Mouse (Mus musculus): ENCODE data around the gene Gpbp1.

The Gpbp1 gene

GRCm38 (mm10) chr13:111467350-111467749 lies 22.6 kb downstream of the Gpbp1 start:
- DNase-seq (ENCODE audit: low read depth) = no peak

- DNase-seq (ENCODE audit: low read depth) = peak; percentile 38
Observed at GRCm38 (mm10) chr13:111461424-111461823, 28.5 kb downstream of the Gpbp1 start.

GRCm38 (mm10) chr13:111456790-111457189 lies 33.1 kb downstream of the Gpbp1 start:
- DNase-seq (ENCODE audit: low read depth) = no peak

- no peak for DNase-seq (ENCODE audit: low read depth)
Observed at GRCm38 (mm10) chr13:111444325-111444724, 45.6 kb downstream of the Gpbp1 start.

GRCm38 (mm10) chr13:111431174-111431573 lies 58.7 kb downstream of the Gpbp1 start:
- no peak for DNase-seq (ENCODE audit: low read depth)

- peak; percentile 10 for DNase-seq (ENCODE audit: low read depth)
Observed at GRCm38 (mm10) chr13:111421330-111421729, 68.6 kb downstream of the Gpbp1 start.

- no peak for DNase-seq (ENCODE audit: low read depth)
Observed at GRCm38 (mm10) chr13:111418087-111418486, 71.8 kb downstream of the Gpbp1 start.

GRCm38 (mm10) chr13:111413156-111413555 lies 76.8 kb downstream of the Gpbp1 start:
- DNase-seq (ENCODE audit: low read depth) = peak; percentile 51

- DNase-seq (ENCODE audit: low read depth) = peak; percentile 30
Observed at GRCm38 (mm10) chr13:111410831-111411230, 79.1 kb downstream of the Gpbp1 start.

GRCm38 (mm10) chr13:111406859-111407389 lies 83.0 kb downstream of the Gpbp1 start:
- no peak for DNase-seq (ENCODE audit: low read depth)

- no peak for DNase-seq (ENCODE audit: low read depth)
Observed at GRCm38 (mm10) chr13:111405956-111406355, 84.0 kb downstream of the Gpbp1 start.

GRCm38 (mm10) chr13:111397600-111398151 lies 92.2 kb downstream of the Gpbp1 start:
- DNase-seq (ENCODE audit: low read depth) = no peak

GRCm38 (mm10) chr13:111397061-111397460 lies 92.8 kb downstream of the Gpbp1 start:
- DNase-seq (ENCODE audit: low read depth) = no peak

GRCm38 (mm10) chr13:111395528-111395927 lies 94.4 kb downstream of the Gpbp1 start:
- no peak for DNase-seq (ENCODE audit: low read depth)

GRCm38 (mm10) chr13:111394904-111395303 lies 95.0 kb downstream of the Gpbp1 start:
- DNase-seq (ENCODE audit: low read depth) = no peak

- no peak for DNase-seq (ENCODE audit: low read depth)
Observed at GRCm38 (mm10) chr13:111394341-111394740, 95.6 kb downstream of the Gpbp1 start.

- no peak for DNase-seq (ENCODE audit: low read depth)
Observed at GRCm38 (mm10) chr13:111393426-111393825, 96.5 kb downstream of the Gpbp1 start.

GRCm38 (mm10) chr13:111391426-111391825 lies 98.5 kb downstream of the Gpbp1 start:
- DNase-seq (ENCODE audit: low read depth) = no peak

- DNase-seq (ENCODE audit: low read depth) = no peak
Observed at GRCm38 (mm10) chr13:111391011-111391410, 98.9 kb downstream of the Gpbp1 start.

GRCm38 (mm10) chr13:111384011-111384985 lies 105.6 kb downstream of the Gpbp1 start:
- no peak for DNase-seq (ENCODE audit: low read depth)
